Mouse (Mus musculus): Measurements from ENCODE around the gene Fcgr1. TPM values are rescaled to one million over a fixed set of nuclear protein-coding genes. Genes with fewer than 3 reads are reported as not detected.

Fcgr1 gene
- polyA plus RNA-seq, 1 experiment from 2014 or later = 4.7 TPM

DNA sequence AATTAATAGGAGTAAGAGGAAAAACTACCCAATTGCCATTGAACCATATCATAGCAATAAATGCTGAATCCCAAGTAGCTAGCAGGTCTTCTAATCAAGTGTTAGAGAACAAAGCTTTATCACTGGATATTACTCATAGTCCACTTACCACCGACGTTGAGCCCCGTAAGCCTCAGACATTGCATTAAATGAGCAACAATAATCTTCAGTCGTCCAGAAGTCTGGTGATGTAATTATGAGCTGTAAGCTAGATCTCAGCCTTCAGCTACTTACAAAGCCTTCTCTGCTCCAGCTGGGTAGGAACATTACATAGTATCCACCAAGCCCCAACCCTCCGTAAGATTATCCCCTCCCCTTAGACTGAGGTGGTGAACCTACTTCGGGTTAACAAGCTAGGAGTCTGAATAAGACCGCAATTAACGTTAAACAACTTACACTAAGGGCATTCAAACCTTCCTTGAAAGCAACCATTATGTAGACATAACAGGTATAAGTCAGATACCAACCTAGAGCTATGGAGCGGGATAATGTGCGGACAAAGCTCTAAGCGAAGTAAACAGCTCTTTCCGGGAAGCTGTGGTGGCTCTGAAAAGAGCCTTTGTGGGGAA, 55.8 kb downstream of the Fcgr1 start:
- H3K27ac ChIP-seq (ENCODE audit: low read length) = no peak overlapping the region
- H3K4me1 ChIP-seq (ENCODE audit: insufficient read depth, low read depth, low read length) = peaks cover 6% of the 10 kb centered on the region; the same call in 1 of the 2 replicates
- DNase-seq (ENCODE audit: low spot score) (no peak), ATAC-seq (no peak)
- no peaks in the 10 kb centered on the region for H3K9me3 ChIP-seq (ENCODE audit: low read length)
- no peak overlapping the region for H3K9ac ChIP-seq (replicated peaks; ENCODE audit: low read depth)
- WGBS = 3% methylated on average over 12 of the region's 12 CpGs
- no peak overlapping the region for H3K4me3 ChIP-seq (ENCODE audit: low read depth, low read length)
- H3K4me2 ChIP-seq (replicated peaks; ENCODE audit: low read depth, low read length) = peak overlapping the region; percentile 44; the same call in 1 of the 2 replicates
- no peak for TF ChIP-seq EP300 (IDR thresholded peaks at IDR 0.05)
- no peak for TF ChIP-seq CTCF (IDR thresholded peaks at IDR 0.05)
- H3K36me3 ChIP-seq (ENCODE audit: insufficient read depth, low read length) = no peaks in the 10 kb centered on the region
- no peaks in the 10 kb centered on the region for H3K27me3 ChIP-seq (replicated peaks; ENCODE audit: insufficient read depth, low read length)

DNA sequence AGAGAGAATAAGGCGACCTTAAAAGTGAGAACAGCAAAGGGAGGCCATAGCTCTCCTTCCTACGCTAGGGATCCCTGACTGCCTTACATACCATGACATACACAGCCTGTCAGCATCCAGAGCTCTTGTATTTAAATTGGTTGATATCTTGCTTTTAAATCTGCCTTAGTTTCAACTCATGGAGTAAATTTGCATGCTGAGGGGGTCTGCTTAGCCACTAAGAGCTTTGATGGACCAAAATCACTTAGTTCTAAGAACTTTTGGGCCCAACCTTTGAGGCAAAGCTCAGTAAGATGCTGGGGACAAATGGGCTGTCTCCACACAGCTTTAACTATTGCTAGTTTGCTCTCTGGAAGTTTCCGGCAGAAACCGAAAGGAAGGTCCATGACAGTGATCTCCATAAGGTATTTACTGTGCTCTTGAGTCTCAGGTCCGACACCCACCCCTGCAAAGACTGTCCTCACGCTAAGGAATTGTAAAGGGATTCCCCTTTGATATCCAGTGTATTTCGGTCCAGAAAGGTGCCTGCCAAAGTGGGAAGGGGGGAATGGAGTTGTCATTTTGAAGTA, 56.4 kb downstream of the Fcgr1 start:
- H3K4me2 ChIP-seq (replicated peaks; ENCODE audit: low read depth, low read length) = peak overlapping the region; percentile 44; the same call in 1 of the 2 replicates
- ATAC-seq = no peak
- no peaks in the 10 kb centered on the region for H3K9me3 ChIP-seq (ENCODE audit: low read length)
- TF ChIP-seq EP300 (IDR thresholded peaks at IDR 0.05) (no peak), CTCF (IDR thresholded peaks at IDR 0.05) (no peak)
- no peaks in the 10 kb centered on the region for H3K36me3 ChIP-seq (ENCODE audit: insufficient read depth, low read length)
- DNase-seq (ENCODE audit: low spot score) = no peak
- H3K9ac ChIP-seq (replicated peaks; ENCODE audit: low read depth) = no peak overlapping the region
- no peak overlapping the region for H3K27ac ChIP-seq (ENCODE audit: low read length)
- H3K27me3 ChIP-seq (replicated peaks; ENCODE audit: insufficient read depth, low read length) = no peaks in the 10 kb centered on the region
- WGBS = 11% methylated on average over 7 of the region's 7 CpGs
- no peak overlapping the region for H3K4me3 ChIP-seq (ENCODE audit: low read depth, low read length)
- H3K4me1 ChIP-seq (ENCODE audit: insufficient read depth, low read depth, low read length) = peaks cover 6% of the 10 kb centered on the region; the same call in 1 of the 2 replicates

DNA sequence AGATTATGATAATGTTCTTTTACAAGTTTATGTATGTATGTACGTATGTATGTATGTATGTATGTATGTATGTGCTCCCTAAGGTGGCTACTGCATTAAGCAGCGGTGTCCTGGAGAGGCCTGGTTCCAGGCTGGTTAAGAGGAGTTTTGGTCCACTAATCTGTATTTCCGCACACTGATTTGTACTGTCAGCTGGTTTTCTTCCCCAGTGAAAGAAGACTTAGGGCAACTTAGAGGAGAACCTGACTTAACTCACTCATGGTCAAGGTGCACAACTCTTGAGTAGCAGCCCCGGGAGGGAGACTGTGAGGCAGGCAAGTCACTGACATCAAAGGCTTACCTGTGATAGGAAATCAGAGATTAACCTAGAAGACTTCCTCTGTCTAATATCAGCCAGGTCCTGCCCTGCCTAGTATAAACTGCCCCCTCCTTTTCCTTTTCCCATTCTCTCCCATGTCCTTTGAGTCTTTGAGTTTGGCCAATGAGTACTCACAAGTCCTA, 56.9 kb downstream of the Fcgr1 start:
- peaks cover 6% of the 10 kb centered on the region; the same call in 1 of the 2 replicates for H3K4me1 ChIP-seq (ENCODE audit: insufficient read depth, low read depth, low read length)
- 75% methylated on average over 4 of the region's 4 CpGs for WGBS
- H3K36me3 ChIP-seq (ENCODE audit: insufficient read depth, low read length) = no peaks in the 10 kb centered on the region
- H3K9ac ChIP-seq (replicated peaks; ENCODE audit: low read depth) = no peak overlapping the region
- H3K27me3 ChIP-seq (replicated peaks; ENCODE audit: insufficient read depth, low read length) = no peaks in the 10 kb centered on the region
- TF ChIP-seq CTCF (IDR thresholded peaks at IDR 0.05) (no peak), EP300 (IDR thresholded peaks at IDR 0.05) (no peak)
- no peak overlapping the region for H3K27ac ChIP-seq (ENCODE audit: low read length)
- no peak for ATAC-seq
- no peak overlapping the region for H3K4me3 ChIP-seq (ENCODE audit: low read depth, low read length)
- no peak for DNase-seq (ENCODE audit: low spot score)
- no peak overlapping the region for H3K4me2 ChIP-seq (replicated peaks; ENCODE audit: low read depth, low read length)
- no peaks in the 10 kb centered on the region for H3K9me3 ChIP-seq (ENCODE audit: low read length)

GRCm38 (mm10) chr3:96235836-96236235, 57.9 kb downstream of the Fcgr1 start:
- H3K4me3 ChIP-seq (ENCODE audit: low read depth, low read length) = no peak overlapping the region
- no peaks in the 10 kb centered on the region for H3K9me3 ChIP-seq (ENCODE audit: low read length)
- H3K36me3 ChIP-seq (ENCODE audit: insufficient read depth, low read length) = no peaks in the 10 kb centered on the region
- ATAC-seq (no peak), DNase-seq (ENCODE audit: low spot score) (no peak)
- H3K9ac ChIP-seq (replicated peaks; ENCODE audit: low read depth) = no peak overlapping the region
- no peaks in the 10 kb centered on the region for H3K27me3 ChIP-seq (replicated peaks; ENCODE audit: insufficient read depth, low read length)
- 38% methylated on average over 3 of the region's 3 CpGs for WGBS
- peaks cover 4% of the 10 kb centered on the region; the same call in 1 of the 2 replicates for H3K4me1 ChIP-seq (ENCODE audit: insufficient read depth, low read depth, low read length)
- no peak overlapping the region for H3K4me2 ChIP-seq (replicated peaks; ENCODE audit: low read depth, low read length)
- no peak overlapping the region for H3K27ac ChIP-seq (ENCODE audit: low read length)
- TF ChIP-seq CTCF (IDR thresholded peaks at IDR 0.05) (no peak), EP300 (IDR thresholded peaks at IDR 0.05) (no peak)

DNA sequence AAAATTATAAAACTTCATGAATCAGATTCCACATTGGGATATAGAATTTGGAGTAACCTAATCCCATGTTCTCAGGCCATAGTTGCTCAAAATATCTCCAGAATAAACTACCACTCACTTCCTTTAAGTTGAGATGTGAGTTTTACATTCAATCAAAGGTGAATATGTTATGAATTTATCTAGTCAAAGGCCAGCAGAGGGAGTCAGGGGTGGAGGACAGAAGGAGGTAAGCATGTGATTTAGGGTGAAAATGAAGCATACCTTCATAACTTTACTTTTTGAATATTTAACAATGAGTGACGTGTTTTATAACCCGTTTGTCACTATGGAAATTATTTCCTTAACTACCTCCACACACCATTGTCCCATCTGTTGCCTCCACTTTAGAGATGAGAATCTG, 58.9 kb downstream of the Fcgr1 start:
- ATAC-seq (no peak), DNase-seq (ENCODE audit: low spot score) (no peak)
- peak; percentile 26; the same call in 1 of the 2 replicates for TF ChIP-seq CTCF (IDR thresholded peaks at IDR 0.05)
- TF ChIP-seq EP300 (IDR thresholded peaks at IDR 0.05) = no peak
- Histone ChIP-seq H3K9ac (replicated peaks; ENCODE audit: low read depth) (no peak overlapping the region), H3K9me3 (ENCODE audit: low read length) (no peaks in the 10 kb centered on the region), H3K27me3 (replicated peaks; ENCODE audit: insufficient read depth, low read length) (no peaks in the 10 kb centered on the region), H3K36me3 (ENCODE audit: insufficient read depth, low read length) (no peaks in the 10 kb centered on the region), H3K4me1 (ENCODE audit: insufficient read depth, low read depth, low read length) (0 out of 2 replicates have a peak, but pooled peaks cover 2% of the 10 kb centered on the region), H3K27ac (ENCODE audit: low read length) (no peak overlapping the region), H3K4me3 (ENCODE audit: low read depth, low read length) (no peak overlapping the region), H3K4me2 (replicated peaks; ENCODE audit: low read depth, low read length) (no peak overlapping the region)
- 93% methylated on average over 2 of the region's 2 CpGs for WGBS

Small RNA genes within 50 kb of the gene (microRNA-seq; reads per million reads assigned to microRNA genes)
- gene Gm47311 = not detected
- not detected for gene Gm47313

Other genes with a start within 250 kb of the Fcgr1 start
- 32.3 and 32.8 TPM in 2 replicates for gene Vps45, start 235.5 kb downstream of the Fcgr1 start, polyA plus RNA-seq (2015; fragmentation: Nextera tagmentation; extraction: Ambion mirVana)
- 30.2 and 30.6 TPM in 2 replicates for gene Otud7b, start 189.4 kb downstream of the Fcgr1 start, polyA plus RNA-seq (2015; fragmentation: Nextera tagmentation; extraction: Ambion mirVana)
- 7.5 and 11.3 TPM in 2 replicates for gene Mtmr11, start 132.0 kb downstream of the Fcgr1 start, polyA plus RNA-seq (2015; fragmentation: Nextera tagmentation; extraction: Ambion mirVana)
- 64.4 and 68.4 TPM in 2 replicates for gene Sf3b4, start 121.6 kb downstream of the Fcgr1 start, polyA plus RNA-seq (2015; fragmentation: Nextera tagmentation; extraction: Ambion mirVana)
- 1.9 and 2.2 TPM in 2 replicates for gene Sv2a, start 112.8 kb downstream of the Fcgr1 start, polyA plus RNA-seq (2015; fragmentation: Nextera tagmentation; extraction: Ambion mirVana)
- 50.1 and 51.1 TPM in 2 replicates for gene Bola1, start 74.3 kb downstream of the Fcgr1 start, polyA plus RNA-seq (2015; fragmentation: Nextera tagmentation; extraction: Ambion mirVana)
- 0.31 TPM in 1 of 2 replicates, not detected in the other for gene Hist2h2ab, start 74.1 kb downstream of the Fcgr1 start, polyA plus RNA-seq (2015; fragmentation: Nextera tagmentation; extraction: Ambion mirVana)
- gene Hist2h2ac, start 73.1 kb downstream of the Fcgr1 start, polyA plus RNA-seq (2015; fragmentation: Nextera tagmentation; extraction: Ambion mirVana) = 3.0 and 3.6 TPM in 2 replicates
- gene Hist2h2be, start 72.8 kb downstream of the Fcgr1 start, polyA plus RNA-seq (2015; fragmentation: Nextera tagmentation; extraction: Ambion mirVana) = 2.3 and 4.0 TPM in 2 replicates
- gene Hist2h3c2, start 54.8 kb downstream of the Fcgr1 start, polyA plus RNA-seq (2015; fragmentation: Nextera tagmentation; extraction: Ambion mirVana) = 1.8 and 2.2 TPM in 2 replicates
- gene Hist2h2aa2, start 53.7 kb downstream of the Fcgr1 start, polyA plus RNA-seq (2015; fragmentation: Nextera tagmentation; extraction: Ambion mirVana) = 168 and 196 TPM in 2 replicates
- 56.2 and 60.0 TPM in 2 replicates for gene Hist2h2aa1, start 48.5 kb downstream of the Fcgr1 start, polyA plus RNA-seq (2015; fragmentation: Nextera tagmentation; extraction: Ambion mirVana)
- 0.77 TPM in 1 of 2 replicates, not detected in the other for gene Hist2h3c1, start 47.3 kb downstream of the Fcgr1 start, polyA plus RNA-seq (2015; fragmentation: Nextera tagmentation; extraction: Ambion mirVana)
- 9.7 and 9.8 TPM in 2 replicates for gene Hist2h4, start 30.7 kb downstream of the Fcgr1 start, polyA plus RNA-seq (2015; fragmentation: Nextera tagmentation; extraction: Ambion mirVana)
- gene Hist2h3b, start 25.3 kb downstream of the Fcgr1 start, polyA plus RNA-seq (2015; fragmentation: Nextera tagmentation; extraction: Ambion mirVana) = 12.5 and 12.9 TPM in 2 replicates
- 0.48 and 2.9 TPM in 2 replicates for gene Hist2h2bb, start 24.2 kb downstream of the Fcgr1 start, polyA plus RNA-seq (2015; fragmentation: Nextera tagmentation; extraction: Ambion mirVana)
- 0.12 and 0.19 TPM in 2 replicates for gene BC107364, start 158.3 kb upstream of the Fcgr1 start, polyA plus RNA-seq (2015; fragmentation: Nextera tagmentation; extraction: Ambion mirVana)
- 0.27 and 0.35 TPM in 2 replicates for gene Hfe2, start 231.2 kb upstream of the Fcgr1 start, polyA plus RNA-seq (2015; fragmentation: Nextera tagmentation; extraction: Ambion mirVana)

Data from lung, postnatal 0 days (tissue).